Mouse (Mus musculus): Measurements from ENCODE around the gene Wfdc10. TPM values are rescaled to one million over a fixed set of nuclear protein-coding genes. Genes with fewer than 3 reads are reported as not detected.

Gene Wfdc10
- polyA plus RNA-seq, 1 experiment: not detected

DNA sequence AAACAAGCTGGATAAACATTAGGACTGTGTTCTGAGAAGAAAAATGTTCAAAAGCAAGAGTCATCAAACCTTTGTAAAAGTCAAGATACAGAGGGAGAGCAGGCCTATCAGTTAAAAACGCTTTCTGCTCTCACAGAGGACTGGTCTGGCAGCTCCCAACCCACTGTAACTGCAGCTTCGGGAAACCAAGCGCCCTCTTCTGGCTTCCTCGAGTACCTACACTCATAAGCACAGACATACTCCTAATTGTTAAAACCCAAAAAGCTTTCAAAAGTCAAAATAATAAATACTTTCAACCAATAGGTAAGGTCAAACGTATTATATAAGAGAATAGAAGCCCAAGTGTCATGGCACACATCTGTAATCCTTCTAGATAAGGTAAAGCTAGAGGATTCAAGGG is 48.4 kb downstream of the Wfdc10 start:
- TF ChIP-seq CTCF (IDR thresholded peaks at IDR 0.05; ENCODE audit: borderline replicate concordance, extremely low read depth, insufficient read depth, insufficient read length) (no peak), POLR2A (IDR thresholded peaks at IDR 0.05; ENCODE audit: borderline replicate concordance, extremely low read depth, insufficient read depth, insufficient read length, poor library complexity, severe bottlenecking) (no peak)
- DNase-seq (ENCODE audit: low read depth): no peak

DNA sequence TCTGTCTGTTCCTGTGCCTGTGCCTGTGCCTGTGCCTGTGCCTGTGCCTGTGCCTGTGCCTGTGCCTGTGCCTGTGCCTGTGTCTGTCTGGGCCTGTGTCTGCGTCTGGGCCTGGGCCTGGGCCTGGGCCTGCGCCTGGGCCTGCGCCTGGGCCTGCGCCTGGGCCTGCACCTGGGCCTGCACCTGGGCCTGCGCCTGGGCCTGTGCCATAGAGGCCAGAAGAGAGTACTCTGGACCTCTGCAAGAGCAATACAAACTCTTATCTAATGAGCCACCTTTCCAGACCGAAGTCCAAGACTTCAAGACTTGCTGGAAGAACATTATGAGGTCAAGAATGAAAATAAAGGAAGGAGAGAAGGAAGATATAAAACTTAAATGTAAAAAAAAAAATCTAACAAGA is 49.5 kb downstream of the Wfdc10 start:
- TF ChIP-seq CTCF (IDR thresholded peaks at IDR 0.05; ENCODE audit: borderline replicate concordance, extremely low read depth, insufficient read depth, insufficient read length): no peak
- no peak for TF ChIP-seq POLR2A (IDR thresholded peaks at IDR 0.05; ENCODE audit: borderline replicate concordance, extremely low read depth, insufficient read depth, insufficient read length, poor library complexity, severe bottlenecking)
- no peak for DNase-seq (ENCODE audit: low read depth)

DNA sequence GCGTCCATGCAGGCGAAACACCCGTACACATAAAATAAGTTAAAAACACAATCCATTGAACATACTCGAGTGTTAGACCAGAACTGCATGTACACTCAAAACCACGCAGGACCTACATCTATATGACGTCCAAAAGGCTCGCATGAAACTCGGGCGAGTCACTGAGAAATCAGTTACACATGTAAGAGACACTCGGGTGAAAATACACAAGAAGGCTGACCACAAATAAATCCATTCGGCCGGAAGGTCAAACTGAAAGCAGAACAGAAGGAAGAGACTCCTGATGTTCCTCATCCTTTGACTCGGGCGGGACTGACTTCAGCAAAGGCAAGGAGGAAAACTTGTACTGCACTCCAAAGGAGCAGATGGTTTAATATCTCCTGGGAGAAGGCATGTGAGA is 50.1 kb downstream of the Wfdc10 start:
- DNase-seq (ENCODE audit: low read depth): no peak
- TF ChIP-seq POLR2A (IDR thresholded peaks at IDR 0.05; ENCODE audit: borderline replicate concordance, extremely low read depth, insufficient read depth, insufficient read length, poor library complexity, severe bottlenecking) (no peak), CTCF (IDR thresholded peaks at IDR 0.05; ENCODE audit: borderline replicate concordance, extremely low read depth, insufficient read depth, insufficient read length) (no peak)

Other genes with a start within 250 kb of the Wfdc10 start
- gene Sdc4, start 212.2 kb upstream of the Wfdc10 start, polyA plus RNA-seq (2012; rRNA removed): 2.3 and 3.7 TPM in 2 replicates
- gene Sys1, start 199.1 kb upstream of the Wfdc10 start, polyA plus RNA-seq (2012; rRNA removed): 69.6 and 82.0 TPM in 2 replicates
- gene Gm20458, start 195.1 kb upstream of the Wfdc10 start, polyA plus RNA-seq (2012; rRNA removed): 8.0 and 10.2 TPM in 2 replicates
- not detected in 2 replicates for gene Trp53tg5, start 182.3 kb upstream of the Wfdc10 start, polyA plus RNA-seq (2012; rRNA removed)
- gene Dbndd2, start 169.9 kb upstream of the Wfdc10 start, polyA plus RNA-seq (2012; rRNA removed): 11.4 and 13.1 TPM in 2 replicates
- 109 and 155 TPM in 2 replicates for gene Pigt, start 158.5 kb upstream of the Wfdc10 start, polyA plus RNA-seq (2012; rRNA removed)
- 3.9 and 5.3 TPM in 2 replicates for gene Wfdc2, start 93.6 kb upstream of the Wfdc10 start, polyA plus RNA-seq (2012; rRNA removed)
- not detected in 2 replicates for gene Spint3, start 82.6 kb upstream of the Wfdc10 start, polyA plus RNA-seq (2012; rRNA removed)
- gene Wfdc6a, start 70.6 kb upstream of the Wfdc10 start, polyA plus RNA-seq (2012; rRNA removed): not detected in 2 replicates
- gene Eppin, start 62.5 kb upstream of the Wfdc10 start, polyA plus RNA-seq (2012; rRNA removed): not detected in 2 replicates
- gene Wfdc6b, start 42.5 kb upstream of the Wfdc10 start, polyA plus RNA-seq (2012; rRNA removed): not detected in 2 replicates
- gene Wfdc8, start 42.4 kb upstream of the Wfdc10 start, polyA plus RNA-seq (2012; rRNA removed): not detected in 2 replicates
- not detected in 2 replicates for gene Wfdc16, start 17.2 kb upstream of the Wfdc10 start, polyA plus RNA-seq (2012; rRNA removed)
- gene Wfdc9, start 537 bp downstream of the Wfdc10 start, polyA plus RNA-seq (2012; rRNA removed): not detected in 2 replicates
- not detected in 2 replicates for gene Wfdc11, start 18.0 kb downstream of the Wfdc10 start, polyA plus RNA-seq (2012; rRNA removed)
- not detected in 2 replicates for gene Wfdc13, start 29.1 kb downstream of the Wfdc10 start, polyA plus RNA-seq (2012; rRNA removed)
- not detected in 2 replicates for gene Spint4, start 42.5 kb downstream of the Wfdc10 start, polyA plus RNA-seq (2012; rRNA removed)
- gene Spint5, start 59.3 kb downstream of the Wfdc10 start, polyA plus RNA-seq (2012; rRNA removed): not detected in 2 replicates
- gene Wfdc3, start 89.9 kb downstream of the Wfdc10 start, polyA plus RNA-seq (2012; rRNA removed): 0.94 and 1.4 TPM in 2 replicates
- 46.0 and 50.2 TPM in 2 replicates for gene Dnttip1, start 89.9 kb downstream of the Wfdc10 start, polyA plus RNA-seq (2012; rRNA removed)
- gene Ube2c, start 113.9 kb downstream of the Wfdc10 start, polyA plus RNA-seq (2012; rRNA removed): 94.0 and 201 TPM in 2 replicates
- 1.7 TPM in 2 replicates for gene Tnnc2, start 123.9 kb downstream of the Wfdc10 start, polyA plus RNA-seq (2012; rRNA removed)
- gene Snx21, start 129.8 kb downstream of the Wfdc10 start, polyA plus RNA-seq (2012; rRNA removed): 25.9 and 27.0 TPM in 2 replicates
- gene Acot8, start 148.8 kb downstream of the Wfdc10 start, polyA plus RNA-seq (2012; rRNA removed): 29.7 and 41.1 TPM in 2 replicates
- gene Zswim3, start 149.1 kb downstream of the Wfdc10 start, polyA plus RNA-seq (2012; rRNA removed): 8.5 and 10.1 TPM in 2 replicates
- 12.1 and 17.6 TPM in 2 replicates for gene Zswim1, start 166.6 kb downstream of the Wfdc10 start, polyA plus RNA-seq (2012; rRNA removed)
- gene Spata25, start 172.5 kb downstream of the Wfdc10 start, polyA plus RNA-seq (2012; rRNA removed): not detected in 2 replicates
- 125 and 165 TPM in 2 replicates for gene Ctsa, start 176.8 kb downstream of the Wfdc10 start, polyA plus RNA-seq (2012; rRNA removed)
- 5.1 and 7.0 TPM in 2 replicates for gene Neurl2, start 177.4 kb downstream of the Wfdc10 start, polyA plus RNA-seq (2012; rRNA removed)
- 62.2 and 109 TPM in 2 replicates for gene Pltp, start 201.7 kb downstream of the Wfdc10 start, polyA plus RNA-seq (2012; rRNA removed)
- 55.5 and 60.1 TPM in 2 replicates for gene Pcif1, start 223.3 kb downstream of the Wfdc10 start, polyA plus RNA-seq (2012; rRNA removed)